Mouse (Mus musculus): ENCODE results near the gene Slc16a7.

Gene Slc16a7

DNA sequence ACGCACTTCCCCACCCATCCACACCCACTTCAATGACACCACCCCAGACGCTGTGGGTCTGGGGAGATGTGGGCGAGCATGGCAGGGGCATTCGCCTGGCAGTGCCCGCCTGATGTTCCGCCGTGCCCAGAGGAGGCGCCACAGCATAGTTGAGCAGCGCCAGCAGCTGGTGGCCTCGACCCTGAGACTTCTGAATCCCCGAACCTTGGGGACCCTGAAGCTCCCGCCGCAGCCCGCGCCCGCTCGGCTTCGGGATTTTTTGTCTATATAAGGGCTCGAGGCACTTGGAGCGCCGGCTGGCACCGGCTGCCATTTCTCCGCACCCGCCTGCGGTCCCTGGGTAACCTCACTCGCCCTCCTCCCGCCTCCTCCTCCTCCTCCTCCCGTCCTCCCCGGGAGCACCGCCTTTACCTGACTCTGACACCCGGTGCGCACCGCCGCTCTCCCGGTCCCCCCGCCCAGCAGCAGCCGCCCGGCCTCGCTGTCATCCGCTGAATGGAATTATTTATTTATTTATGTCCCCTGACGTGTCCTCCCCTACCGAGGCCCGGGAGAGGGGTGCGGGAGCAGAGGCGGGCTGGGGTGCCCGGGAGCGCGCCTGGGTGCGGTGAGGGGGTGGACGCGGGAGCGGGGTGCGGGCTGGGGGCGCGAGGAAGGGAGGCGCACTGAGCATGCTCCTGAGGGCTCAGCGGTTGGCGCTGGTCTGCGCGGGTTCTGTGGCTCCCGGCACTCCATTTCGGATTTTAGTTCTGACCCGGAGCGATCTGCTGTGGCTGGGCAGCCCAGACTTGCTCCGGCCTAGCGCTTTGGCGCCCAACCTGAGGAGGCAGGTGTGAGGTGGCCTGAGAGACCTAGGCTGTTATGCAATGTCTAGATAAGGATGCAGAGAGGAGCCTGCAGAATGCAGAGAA lies at the start of gene Slc16a7:
Gene Slc16a7 (minus strand): TSS at position 590 of the 911 bp plus-strand sequence.
- DNase-seq (ENCODE audit: inconsistent age in 2 of 2, low spot score in 1 of 2) = peak; percentile 80 to 94

DNA sequence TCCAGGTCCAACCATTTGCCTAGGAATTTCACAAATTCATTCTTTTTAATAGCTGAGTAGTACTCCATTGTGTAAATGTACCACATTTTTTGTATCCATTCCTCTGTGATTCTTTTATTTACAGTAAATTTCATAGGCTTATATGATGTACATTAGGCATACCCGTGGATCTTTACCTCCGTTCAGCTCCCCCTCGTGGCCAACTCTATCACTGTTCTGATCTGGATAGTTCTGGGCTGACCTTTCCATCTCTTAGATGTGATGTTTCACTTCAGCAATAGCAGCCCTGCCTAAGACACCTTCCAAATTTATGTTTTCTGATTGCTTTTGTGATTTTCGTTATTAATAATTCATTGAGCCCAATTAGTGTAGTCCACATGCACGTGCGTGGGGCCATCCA lies 29.5 kb upstream of the Slc16a7 start:
- DNase-seq (ENCODE audit: inconsistent age in 2 of 2, low spot score in 1 of 2) = peak in 1 of 2 experiments; percentile 37

GRCm38 (mm10) chr10:125399796-125400195 lies 10.5 kb upstream of the Slc16a7 start:
- DNase-seq (ENCODE audit: inconsistent age in 2 of 2, low spot score in 1 of 2) = no peak

GRCm38 (mm10) chr10:125390011-125390410 lies 746 bp upstream of the Slc16a7 start:
- DNase-seq (ENCODE audit: inconsistent age in 2 of 2, low spot score in 1 of 2) = no peak

GRCm38 (mm10) chr10:125388481-125388875 lies 787 bp downstream of the Slc16a7 start:
- no peak for DNase-seq (ENCODE audit: inconsistent age in 2 of 2, low spot score in 1 of 2)

DNA sequence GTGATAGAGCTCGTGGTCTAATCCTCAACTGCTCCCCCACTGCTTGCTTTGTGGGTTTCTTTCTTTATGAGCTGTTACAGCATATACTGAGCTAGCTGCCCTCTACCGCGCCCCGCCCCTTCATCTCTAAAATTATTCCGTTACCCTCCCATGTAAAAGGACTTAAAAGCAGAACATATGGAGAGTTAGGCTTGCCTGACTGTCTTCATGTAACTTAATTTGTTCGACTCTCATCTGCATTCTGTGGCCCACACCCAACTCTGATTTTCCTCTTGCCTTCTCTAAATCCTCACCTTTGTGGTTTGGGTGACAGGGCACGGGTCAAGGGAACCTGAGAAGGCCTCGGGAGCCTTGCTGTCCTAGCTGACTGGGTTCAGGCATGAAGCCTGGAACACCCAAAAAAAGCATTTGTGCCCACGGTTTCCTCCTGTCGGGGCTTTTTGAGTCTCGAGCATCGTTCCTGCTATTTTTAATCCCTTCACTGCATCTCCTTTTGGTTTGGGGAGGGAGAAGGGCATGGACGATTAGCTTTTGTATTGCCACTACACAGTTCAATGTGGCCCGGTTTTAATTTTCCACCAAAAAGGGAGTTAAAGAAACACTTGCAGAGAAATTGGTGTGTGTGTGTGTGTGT lies 1.4 kb downstream of the Slc16a7 start:
- DNase-seq (ENCODE audit: inconsistent age in 2 of 2, low spot score in 1 of 2) = peak; percentile 9 to 40

- no peak for DNase-seq (ENCODE audit: inconsistent age in 2 of 2, low spot score in 1 of 2)
Measured at GRCm38 (mm10) chr10:125375526-125375925, 13.7 kb downstream of the Slc16a7 start.

DNA sequence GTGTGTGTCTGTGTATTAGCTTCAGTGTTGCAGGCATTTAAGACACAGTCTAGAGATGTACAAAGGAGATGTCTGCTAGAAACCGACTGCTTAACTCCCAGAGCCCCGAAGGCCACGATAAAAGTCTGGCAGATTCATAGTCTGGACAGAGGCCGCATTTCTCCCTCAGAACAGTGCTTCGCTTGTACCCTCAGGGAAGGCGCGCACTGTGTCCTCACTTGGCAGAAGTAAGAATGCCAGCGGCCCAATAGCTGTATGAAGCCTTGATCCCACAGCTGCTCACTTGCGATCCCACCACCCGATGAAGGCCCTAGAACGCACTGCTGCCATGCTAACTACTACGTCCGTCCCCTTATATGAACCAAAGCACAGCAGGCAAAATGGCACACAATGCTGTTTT lies 16.6 kb downstream of the Slc16a7 start:
- DNase-seq (ENCODE audit: inconsistent age in 2 of 2, low spot score in 1 of 2) = no peak

DNA sequence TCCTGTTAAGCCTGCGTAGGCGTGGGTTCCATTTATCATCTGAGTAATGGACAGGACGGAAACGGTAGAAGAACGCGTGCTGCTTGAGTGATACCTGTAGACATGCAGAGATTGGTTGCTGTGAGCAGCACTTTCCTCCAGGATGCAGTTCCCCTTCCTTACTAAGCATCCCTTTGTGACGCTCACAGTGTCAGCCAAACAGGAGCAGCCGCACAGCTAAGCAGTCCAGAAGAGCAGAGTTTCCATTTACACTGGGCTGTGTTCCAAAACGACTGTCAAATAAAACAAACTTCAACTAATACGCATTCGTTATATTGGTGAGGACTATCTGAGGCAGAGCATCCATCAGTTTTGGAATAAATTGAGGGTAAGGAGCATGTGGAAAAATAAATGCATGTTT lies 17.8 kb downstream of the Slc16a7 start:
- no peak for DNase-seq (ENCODE audit: inconsistent age in 2 of 2, low spot score in 1 of 2)

DNA sequence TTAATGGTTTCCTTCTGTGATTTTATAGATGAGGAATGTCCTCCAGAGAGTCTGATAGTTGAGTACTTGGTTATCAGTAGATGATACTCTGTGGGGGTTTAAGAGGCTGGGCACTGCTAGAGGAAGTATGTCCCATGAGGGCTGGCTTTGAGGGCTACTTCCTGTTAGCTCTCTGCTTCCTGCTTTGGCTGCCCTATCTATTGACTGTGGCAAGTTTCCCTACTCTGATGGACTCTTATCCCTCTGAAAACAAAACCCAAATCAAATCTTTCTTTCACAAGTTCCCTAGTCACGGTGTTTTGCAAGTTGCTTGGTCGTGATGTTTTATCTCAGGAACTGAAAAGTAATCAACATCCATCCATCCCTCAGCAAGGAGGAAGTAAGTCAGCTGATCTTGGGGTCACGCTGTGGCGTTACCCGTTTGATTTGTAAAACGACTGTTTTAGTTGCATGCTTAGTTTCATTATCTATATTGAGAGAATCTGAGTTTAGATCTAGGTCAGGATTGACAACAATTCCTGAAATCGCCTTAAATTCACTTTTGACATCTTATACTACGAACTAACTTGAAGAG lies 19.1 kb downstream of the Slc16a7 start:
- peak; percentile 11 to 44 for DNase-seq (ENCODE audit: inconsistent age in 2 of 2, low spot score in 1 of 2)

GRCm38 (mm10) chr10:125358479-125358878 lies 30.8 kb downstream of the Slc16a7 start:
- DNase-seq (ENCODE audit: inconsistent age in 2 of 2, low spot score in 1 of 2) = no peak

DNA sequence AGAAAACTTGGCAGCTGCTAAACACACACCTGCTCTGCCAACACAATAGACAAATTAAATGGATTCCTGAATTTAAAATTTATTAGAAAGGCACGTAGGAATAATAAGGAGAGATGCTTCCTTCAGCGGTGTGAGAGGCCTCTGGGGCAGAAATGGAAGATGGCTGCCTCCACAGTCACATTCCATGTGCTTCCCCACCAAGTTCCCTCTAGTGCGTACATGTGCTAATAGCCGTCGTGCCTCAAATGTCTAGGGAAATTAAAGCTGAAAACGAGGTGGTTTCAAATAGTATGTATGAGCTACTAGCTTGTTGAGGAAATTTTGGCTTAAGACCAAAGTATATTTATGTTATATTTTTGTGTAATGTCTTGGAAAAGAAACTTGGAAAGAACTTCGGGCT lies 36.5 kb downstream of the Slc16a7 start:
- DNase-seq (ENCODE audit: inconsistent age in 2 of 2, low spot score in 1 of 2) = no peak

DNA sequence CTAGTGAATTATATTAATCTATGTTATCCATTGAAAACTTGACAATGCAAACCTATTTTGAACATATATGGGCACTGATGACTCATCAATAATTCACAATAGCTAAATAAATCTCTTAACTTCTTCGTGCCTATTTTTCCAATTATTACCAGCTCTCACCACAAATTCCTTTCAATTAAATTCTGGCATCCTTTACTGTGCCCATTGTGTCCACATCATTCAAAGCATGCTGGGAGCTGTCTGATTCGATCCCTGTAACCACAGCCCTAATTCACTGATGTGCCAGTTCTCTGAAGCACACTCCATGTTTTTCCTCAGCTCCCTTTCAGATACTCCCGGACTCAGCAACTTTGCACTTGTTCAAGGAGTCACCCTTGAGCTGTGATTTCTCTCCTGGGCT lies 41.1 kb downstream of the Slc16a7 start:
- no peak for DNase-seq (ENCODE audit: inconsistent age in 2 of 2, low spot score in 1 of 2)

DNA sequence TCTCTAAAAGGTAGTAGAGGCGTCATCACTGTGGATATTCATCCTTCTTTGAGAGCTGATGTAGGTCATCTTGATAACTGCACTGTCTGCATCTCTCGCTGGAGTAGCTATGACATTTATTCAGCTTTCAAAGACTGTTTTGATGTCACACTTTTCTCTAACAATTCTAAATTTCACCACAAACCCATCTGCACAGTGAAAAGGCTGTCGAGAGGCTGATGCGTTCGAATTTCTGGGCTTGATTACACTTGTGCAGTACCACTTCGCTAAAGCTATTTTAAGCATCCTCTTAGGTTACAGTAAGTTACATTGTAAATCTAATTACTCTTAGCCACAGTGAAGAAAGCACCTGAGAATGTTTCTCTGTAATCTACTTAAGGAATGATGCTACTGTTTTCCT lies 42.1 kb downstream of the Slc16a7 start:
- no peak for DNase-seq (ENCODE audit: inconsistent age in 2 of 2, low spot score in 1 of 2)

GRCm38 (mm10) chr10:125346364-125346763 lies 42.9 kb downstream of the Slc16a7 start:
- no peak for DNase-seq (ENCODE audit: inconsistent age in 2 of 2, low spot score in 1 of 2)

GRCm38 (mm10) chr10:125345583-125345982 lies 43.7 kb downstream of the Slc16a7 start:
- DNase-seq (ENCODE audit: inconsistent age in 2 of 2, low spot score in 1 of 2) = no peak

DNA sequence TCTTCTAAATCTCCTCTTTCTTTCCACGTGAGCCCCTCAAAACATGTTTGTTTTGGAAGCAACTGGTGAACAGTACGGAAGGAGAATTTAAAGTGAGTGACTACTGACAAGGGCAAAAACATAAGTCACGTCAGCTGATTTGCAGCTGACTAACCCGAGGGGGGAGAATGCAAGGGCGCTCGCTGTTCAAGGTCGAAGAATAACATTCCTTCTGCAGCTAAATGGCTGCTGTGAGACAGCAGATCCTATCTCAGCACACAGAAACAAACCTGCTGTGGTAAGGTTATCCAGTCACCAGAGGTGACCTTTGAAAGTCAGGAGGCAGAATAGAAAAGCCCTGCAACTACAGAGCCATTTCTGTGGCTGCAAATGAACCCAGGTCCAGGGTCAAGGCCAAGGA lies 47.1 kb downstream of the Slc16a7 start:
- peak; percentile 84 to 91 for DNase-seq (ENCODE audit: inconsistent age in 2 of 2, low spot score in 1 of 2)

GRCm38 (mm10) chr10:125333799-125334198 lies 55.5 kb downstream of the Slc16a7 start:
- no peak for DNase-seq (ENCODE audit: inconsistent age in 2 of 2, low spot score in 1 of 2)

DNA sequence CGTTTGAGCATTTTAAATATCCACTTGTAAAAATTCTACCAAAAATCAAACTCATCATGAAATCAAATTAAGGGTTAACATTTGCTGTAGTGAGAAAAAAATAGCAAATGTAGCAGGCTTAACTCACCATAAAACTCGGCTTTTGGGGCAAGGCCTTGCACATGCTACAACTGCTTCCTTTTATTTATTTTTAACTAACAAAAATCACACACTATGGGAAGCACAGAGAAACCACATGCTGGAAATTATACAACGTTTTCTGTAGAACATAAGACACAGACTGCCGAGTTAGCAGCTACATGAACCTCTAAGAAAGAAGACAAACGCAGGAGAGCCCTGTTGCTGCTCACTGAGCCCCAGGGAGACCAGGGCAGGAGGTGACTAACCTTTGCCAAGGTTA lies 57.9 kb downstream of the Slc16a7 start:
- DNase-seq (ENCODE audit: inconsistent age in 2 of 2, low spot score in 1 of 2) = no peak

GRCm38 (mm10) chr10:125328331-125329063 lies 60.8 kb downstream of the Slc16a7 start:
- peak; percentile 13 to 64 for DNase-seq (ENCODE audit: inconsistent age in 2 of 2, low spot score in 1 of 2)

DNA sequence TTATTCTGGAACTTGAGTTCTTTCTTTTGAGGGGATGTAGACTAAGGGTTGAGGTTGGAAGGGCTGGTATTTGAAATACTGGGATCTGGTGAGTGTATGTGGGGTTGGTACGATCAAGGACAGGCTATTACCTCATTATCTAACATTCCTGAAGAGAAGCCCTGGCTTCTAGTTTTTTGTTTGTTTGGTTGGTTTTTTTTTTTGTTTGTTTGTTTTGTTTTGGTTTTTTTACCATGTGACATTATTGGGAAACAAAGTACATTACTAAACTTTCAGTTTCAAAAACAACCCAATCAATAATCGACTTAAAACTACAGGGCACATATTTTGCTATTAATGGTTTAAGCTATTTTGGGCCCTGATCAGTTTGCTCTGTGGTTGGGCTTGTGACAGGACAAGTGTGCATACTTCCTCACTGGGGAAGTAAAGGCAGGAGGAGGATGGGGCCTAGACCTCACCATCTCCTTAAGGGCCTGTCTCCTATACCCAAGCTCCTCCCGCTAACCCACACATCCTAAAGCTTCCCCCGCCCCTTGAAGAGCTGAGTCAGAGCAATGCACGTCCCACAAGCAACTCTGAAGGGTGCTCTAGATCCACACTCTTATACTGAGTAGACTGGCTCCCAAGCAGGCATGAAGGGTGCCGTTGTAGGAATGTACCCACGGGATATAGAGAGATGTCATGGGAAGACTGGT lies 64.2 kb downstream of the Slc16a7 start:
- no peak for DNase-seq (ENCODE audit: inconsistent age in 2 of 2, low spot score in 1 of 2)
